Mouse (Mus musculus): Measurements from ENCODE around the gene Plch2. TPM values are rescaled to one million over a fixed set of nuclear protein-coding genes. Genes with fewer than 3 reads are reported as not detected.

The Plch2 gene
- polyA plus RNA-seq, 1 experiment from 2014 or later: 12.7 TPM

- Histone ChIP-seq H3K4me1 (peaks cover 16% of the 10 kb centered on the region), H3K4me2 (replicated peaks) (no peak overlapping the region), H3K9ac (replicated peaks) (no peak overlapping the region), H3K27ac (replicated peaks) (no peak overlapping the region), H3K4me3 (no peak overlapping the region), H3K9me3 (no peaks in the 10 kb centered on the region), H3K27me3 (no peaks in the 10 kb centered on the region), H3K36me3 (no peaks in the 10 kb centered on the region)
- 85% methylated on average over 3 of the region's 3 CpGs for WGBS
- no peak for ATAC-seq (replicated peaks)
Observed at GRCm38 (mm10) chr4:155007641-155008040, 48.9 kb downstream of the Plch2 start.

DNA sequence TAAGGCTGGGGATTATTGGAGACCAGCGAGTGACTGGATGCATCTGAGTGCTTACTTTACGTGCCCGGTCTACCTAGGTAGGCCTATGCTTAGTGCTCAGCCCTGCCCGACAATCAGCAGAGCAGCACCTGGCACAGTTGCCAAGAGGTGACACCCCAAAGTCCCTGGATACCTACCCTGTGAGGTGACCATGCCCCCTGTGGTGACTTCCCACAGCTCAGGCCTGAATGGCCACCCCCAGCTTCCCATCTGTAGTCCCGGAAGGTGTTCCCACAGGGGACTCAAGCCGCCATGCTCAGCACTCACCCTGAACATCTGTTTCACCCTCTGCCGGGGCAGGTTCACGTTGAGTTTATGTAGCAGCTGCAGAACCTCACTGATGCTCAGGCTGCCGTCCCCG lies 50.3 kb downstream of the Plch2 start:
- peaks cover 8% of the 10 kb centered on the region for H3K4me1 ChIP-seq
- ATAC-seq (replicated peaks): no peak
- no peaks in the 10 kb centered on the region for H3K36me3 ChIP-seq
- WGBS: 69% methylated on average over 10 of the region's 10 CpGs
- no peaks in the 10 kb centered on the region for H3K9me3 ChIP-seq
- H3K27ac ChIP-seq (replicated peaks): no peak overlapping the region
- no peak overlapping the region for H3K4me3 ChIP-seq
- H3K27me3 ChIP-seq: no peaks in the 10 kb centered on the region
- no peak overlapping the region for H3K4me2 ChIP-seq (replicated peaks)
- no peak overlapping the region for H3K9ac ChIP-seq (replicated peaks)

GRCm38 (mm10) chr4:155005278-155005677 lies 51.3 kb downstream of the Plch2 start:
- no peaks in the 10 kb centered on the region for H3K4me1 ChIP-seq
- no peak for ATAC-seq (replicated peaks)

DNA sequence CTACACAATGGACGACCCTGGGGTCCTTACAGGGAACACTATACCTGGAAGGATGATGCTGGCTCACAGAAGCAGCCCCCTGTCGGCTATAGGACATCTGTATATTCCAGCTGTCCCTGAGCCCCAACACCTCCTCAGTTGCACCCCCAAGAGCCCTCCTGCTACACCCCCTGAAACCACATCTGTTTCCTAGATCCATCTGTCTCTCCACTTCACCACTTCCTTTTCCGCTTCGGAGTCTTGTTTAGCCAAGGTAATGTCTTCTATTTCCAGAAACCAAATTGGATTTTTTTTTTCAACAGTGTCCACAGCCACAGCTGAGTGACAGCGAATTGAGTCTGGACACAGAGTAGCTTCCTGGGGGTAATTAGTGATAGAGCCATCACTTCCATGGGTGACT lies 57.2 kb downstream of the Plch2 start:
- Histone ChIP-seq H3K27ac (replicated peaks) (no peak overlapping the region), H3K9me3 (no peaks in the 10 kb centered on the region), H3K4me1 (no peaks in the 10 kb centered on the region), H3K36me3 (no peaks in the 10 kb centered on the region), H3K4me3 (no peak overlapping the region), H3K27me3 (no peaks in the 10 kb centered on the region), H3K4me2 (replicated peaks) (no peak overlapping the region), H3K9ac (replicated peaks) (no peak overlapping the region)
- WGBS: 87% methylated on average over 5 of the region's 5 CpGs
- no peak for ATAC-seq (replicated peaks)

More at GRCm38 (mm10) chr4:155005278-155005677, 51.3 kb downstream of the Plch2 start:
- Histone ChIP-seq H3K27ac (replicated peaks) (no peak overlapping the region), H3K36me3 (no peaks in the 10 kb centered on the region), H3K9me3 (no peaks in the 10 kb centered on the region), H3K9ac (replicated peaks) (no peak overlapping the region), H3K4me3 (no peak overlapping the region), H3K4me2 (replicated peaks) (no peak overlapping the region), H3K27me3 (no peaks in the 10 kb centered on the region)
- WGBS: 76% methylated on average over 3 of the region's 3 CpGs

- H3K9ac ChIP-seq (replicated peaks): no peak overlapping the region
- no peaks in the 10 kb centered on the region for H3K36me3 ChIP-seq
- H3K4me3 ChIP-seq: no peak overlapping the region
- WGBS: 37% methylated on average over 8 of the region's 8 CpGs
- H3K27ac ChIP-seq (replicated peaks): no peak overlapping the region
- no peak for ATAC-seq (replicated peaks)
- no peak overlapping the region for H3K4me2 ChIP-seq (replicated peaks)
- H3K27me3 ChIP-seq: no peaks in the 10 kb centered on the region
- no peaks in the 10 kb centered on the region for H3K9me3 ChIP-seq
- no peaks in the 10 kb centered on the region for H3K4me1 ChIP-seq
Observed at GRCm38 (mm10) chr4:154996572-154997154, 59.9 kb downstream of the Plch2 start.

GRCm38 (mm10) chr4:154994876-154995275 lies 61.7 kb downstream of the Plch2 start:
- Histone ChIP-seq H3K9me3 (no peaks in the 10 kb centered on the region), H3K4me2 (replicated peaks) (no peak overlapping the region), H3K27ac (replicated peaks) (no peak overlapping the region), H3K36me3 (no peaks in the 10 kb centered on the region), H3K9ac (replicated peaks) (no peak overlapping the region), H3K4me3 (no peak overlapping the region), H3K4me1 (no peaks in the 10 kb centered on the region), H3K27me3 (no peaks in the 10 kb centered on the region)
- WGBS: 78% methylated on average over 4 of the region's 4 CpGs
- no peak for ATAC-seq (replicated peaks)

DNA sequence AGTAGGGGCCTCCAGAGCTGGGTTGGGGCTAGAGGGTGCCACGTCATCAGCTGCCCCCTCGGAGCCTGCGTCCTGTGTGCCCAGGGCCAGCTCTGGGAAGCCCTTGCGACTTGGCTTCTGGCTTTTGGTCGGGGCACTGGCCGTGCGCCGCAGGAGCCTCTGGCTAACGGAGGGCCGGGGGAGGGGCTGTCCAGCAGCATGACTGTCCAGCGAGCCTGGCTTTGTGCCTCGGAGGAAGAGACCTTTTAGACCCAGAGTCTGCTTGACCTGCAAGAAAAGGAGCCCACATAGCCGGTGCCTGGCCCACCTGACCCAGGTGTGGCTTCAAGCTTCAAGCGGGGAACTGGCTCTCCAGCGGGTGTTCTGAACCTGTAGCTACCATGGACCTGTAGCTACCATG lies 69.8 kb downstream of the Plch2 start:
- Histone ChIP-seq H3K9ac (replicated peaks) (no peak overlapping the region), H3K27ac (replicated peaks) (no peak overlapping the region), H3K36me3 (no peaks in the 10 kb centered on the region), H3K4me2 (replicated peaks) (no peak overlapping the region), H3K4me1 (peaks cover 12% of the 10 kb centered on the region), H3K27me3 (0 out of 2 replicates have a peak, but pooled peaks cover 2% of the 10 kb centered on the region), H3K9me3 (no peaks in the 10 kb centered on the region), H3K4me3 (no peak overlapping the region)
- 70% methylated on average over 15 of the region's 15 CpGs for WGBS
- ATAC-seq (replicated peaks): no peak

DNA sequence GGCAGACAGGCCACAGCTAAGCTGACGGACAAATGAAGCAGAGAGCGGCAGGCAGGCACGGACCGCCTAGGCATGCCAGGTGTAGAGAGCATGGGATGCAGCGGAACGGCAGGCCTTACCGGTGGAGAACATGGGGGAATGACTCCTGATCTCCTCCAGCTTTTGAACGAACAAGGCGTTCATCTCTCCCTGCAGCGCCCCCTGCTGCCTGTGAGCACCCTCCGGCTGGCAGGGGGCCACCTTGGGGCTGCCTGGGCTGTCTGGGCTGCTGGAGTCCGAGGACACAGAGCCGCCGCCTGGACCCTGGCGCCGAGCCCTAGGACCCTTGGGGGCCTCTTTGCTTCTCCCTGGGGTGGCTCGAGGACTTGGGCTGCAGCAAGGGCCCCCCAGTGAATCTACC lies 70.5 kb downstream of the Plch2 start:
- Histone ChIP-seq H3K4me2 (replicated peaks) (0 out of 2 replicates have a peak overlapping the region, but pooled peaks have one; percentile 22), H3K9me3 (no peaks in the 10 kb centered on the region), H3K9ac (replicated peaks) (0 out of 2 replicates have a peak overlapping the region, but pooled peaks have one; percentile 13), H3K4me1 (peaks cover 12% of the 10 kb centered on the region), H3K27me3 (0 out of 2 replicates have a peak, but pooled peaks cover 2% of the 10 kb centered on the region), H3K36me3 (no peaks in the 10 kb centered on the region), H3K27ac (replicated peaks) (no peak overlapping the region), H3K4me3 (no peak overlapping the region)
- ATAC-seq (replicated peaks): no peak
- WGBS: 14% methylated on average over 17 of the region's 17 CpGs

DNA sequence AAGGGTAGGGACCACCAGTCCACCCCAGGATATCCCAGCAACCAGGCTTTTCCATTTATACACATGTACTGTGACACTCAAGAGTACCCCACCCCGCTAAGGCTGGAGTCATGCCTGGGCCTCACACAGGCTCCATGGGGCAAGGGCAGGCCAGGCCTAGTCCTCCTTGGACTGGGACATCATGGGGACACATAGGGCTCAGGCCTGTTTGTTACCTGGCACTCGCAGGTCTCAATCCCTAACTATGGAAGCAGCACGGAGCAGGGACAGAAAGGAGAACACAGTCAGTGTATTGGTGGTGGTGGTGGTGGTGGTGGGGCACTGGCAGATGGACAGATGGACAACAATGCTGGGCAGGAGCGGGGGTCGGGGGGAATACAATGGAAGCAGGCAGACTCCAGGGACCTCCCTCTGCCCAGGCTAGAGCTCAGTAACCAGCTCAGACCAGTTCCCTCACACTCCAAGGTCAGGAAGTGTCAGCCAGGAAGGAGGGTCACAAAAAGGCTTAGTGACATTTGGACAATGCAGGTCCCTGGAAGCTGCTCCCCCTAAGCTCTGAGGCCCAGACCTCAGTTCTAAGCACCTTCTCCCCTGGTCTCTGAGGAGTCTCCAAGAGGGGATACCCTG lies 71.3 kb downstream of the Plch2 start:
- Histone ChIP-seq H3K27ac (replicated peaks) (no peak overlapping the region), H3K4me1 (peaks cover 12% of the 10 kb centered on the region), H3K9me3 (no peaks in the 10 kb centered on the region), H3K27me3 (0 out of 2 replicates have a peak, but pooled peaks cover 2% of the 10 kb centered on the region), H3K4me2 (replicated peaks) (no peak overlapping the region), H3K4me3 (no peak overlapping the region), H3K36me3 (peaks cover 8% of the 10 kb centered on the region), H3K9ac (replicated peaks) (no peak overlapping the region)
- WGBS: 73% methylated on average over 5 of the region's 5 CpGs
- no peak for ATAC-seq (replicated peaks)

DNA sequence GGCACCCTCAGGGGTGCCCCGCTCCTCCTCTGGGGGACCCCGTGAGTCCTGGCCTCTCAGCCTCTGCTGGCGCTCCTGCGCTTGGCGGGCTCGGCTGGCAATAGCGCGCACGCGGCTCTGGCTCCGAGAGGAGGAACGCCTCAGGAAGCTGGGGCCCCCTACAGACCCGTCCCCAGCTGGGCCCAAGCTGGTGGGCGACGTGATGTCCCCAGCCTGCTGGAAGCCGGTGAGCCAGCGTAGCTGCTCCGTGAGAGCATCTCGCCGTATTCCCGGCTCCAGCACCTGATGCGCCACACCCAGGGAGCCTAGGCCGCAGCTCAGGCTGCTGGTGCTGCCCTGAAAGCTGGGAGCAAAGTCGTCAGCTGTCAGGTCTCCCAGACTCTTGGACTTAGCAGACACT lies 72.8 kb downstream of the Plch2 start:
- Histone ChIP-seq H3K4me2 (replicated peaks) (no peak overlapping the region), H3K4me3 (no peak overlapping the region)
- WGBS: 16% methylated on average over 24 of the region's 24 CpGs

DNA sequence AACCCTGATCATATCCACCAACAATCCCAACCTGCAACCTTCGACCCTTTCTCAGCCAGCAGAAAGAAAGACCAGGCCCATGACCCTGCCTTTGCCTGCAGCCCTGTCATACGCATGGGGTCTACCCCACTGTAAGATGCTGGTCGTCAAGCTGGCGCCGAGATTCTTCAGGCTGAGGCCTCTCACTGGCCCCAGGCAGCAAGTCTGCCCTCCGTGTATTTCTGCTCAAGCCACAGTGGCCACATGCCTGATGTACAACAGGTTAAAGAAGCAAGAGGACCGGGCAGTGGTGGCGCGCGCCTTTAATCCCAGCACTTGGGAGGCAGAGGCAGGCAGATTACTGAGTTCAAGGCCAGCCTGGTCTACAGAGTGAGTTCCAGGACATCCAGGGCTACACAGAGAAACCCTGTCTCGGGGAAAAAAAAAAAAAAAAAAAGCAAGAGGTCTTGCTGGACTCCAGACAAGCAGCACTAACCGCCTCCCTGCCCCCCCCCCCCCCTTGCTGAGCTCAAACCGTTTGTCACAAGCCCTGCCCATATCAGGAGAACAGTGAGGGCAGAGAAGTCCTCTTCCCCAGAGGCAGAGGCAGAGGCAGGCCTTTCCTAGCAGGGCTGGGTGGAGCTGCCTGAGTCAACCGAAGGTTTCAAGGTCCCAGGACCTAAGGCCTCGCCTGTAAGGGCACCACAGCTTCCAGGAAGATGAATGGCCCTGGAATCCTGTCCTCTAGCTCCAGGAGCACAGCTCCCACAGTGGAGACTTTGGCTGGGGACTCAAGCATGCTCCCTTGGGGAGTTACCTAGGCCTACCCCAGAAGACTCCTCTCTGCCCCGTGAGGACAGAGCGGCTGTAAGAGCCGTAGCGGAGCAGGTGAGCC lies 74.1 kb downstream of the Plch2 start:
- Histone ChIP-seq H3K36me3 (peaks cover 34% of the 10 kb centered on the region), H3K27me3 (0 out of 2 replicates have a peak, but pooled peaks cover 2% of the 10 kb centered on the region), H3K4me1 (peaks cover 12% of the 10 kb centered on the region), H3K27ac (replicated peaks) (no peak overlapping the region), H3K9me3 (no peaks in the 10 kb centered on the region), H3K9ac (replicated peaks) (no peak overlapping the region), H3K4me2 (replicated peaks) (no peak overlapping the region), H3K4me3 (no peak overlapping the region)
- ATAC-seq (replicated peaks): no peak
- 80% methylated on average over 19 of the region's 19 CpGs for WGBS

More for the DNA sequence above, 72.8 kb downstream of the Plch2 start:
- Histone ChIP-seq H3K27ac (replicated peaks) (no peak overlapping the region), H3K9ac (replicated peaks) (no peak overlapping the region), H3K27me3 (0 out of 2 replicates have a peak, but pooled peaks cover 2% of the 10 kb centered on the region), H3K4me1 (peaks cover 12% of the 10 kb centered on the region), H3K36me3 (peaks cover 22% of the 10 kb centered on the region), H3K9me3 (no peaks in the 10 kb centered on the region)
- no peak for ATAC-seq (replicated peaks)

- no peak overlapping the region for H3K9ac ChIP-seq (replicated peaks)
- 0 out of 2 replicates have a peak, but pooled peaks cover 2% of the 10 kb centered on the region for H3K27me3 ChIP-seq
- peaks cover 12% of the 10 kb centered on the region for H3K4me1 ChIP-seq
- peak; percentile 65 for ATAC-seq (replicated peaks)
- H3K27ac ChIP-seq (replicated peaks): no peak overlapping the region
- H3K4me2 ChIP-seq (replicated peaks): no peak overlapping the region
- H3K9me3 ChIP-seq: no peaks in the 10 kb centered on the region
- H3K4me3 ChIP-seq: no peak overlapping the region
- 43% methylated on average over 7 of the region's 7 CpGs for WGBS
- peaks cover 44% of the 10 kb centered on the region for H3K36me3 ChIP-seq
Observed at GRCm38 (mm10) chr4:154981530-154981929, 75.1 kb downstream of the Plch2 start.

Measured in forebrain, embryonic 15.5 days (tissue).